Mouse (Mus musculus) neural tube, embryonic 14.5 days (tissue): Measurements from ENCODE around the gene Prdx6. TPM values are rescaled to one million over a fixed set of nuclear protein-coding genes. Genes with fewer than 3 reads are reported as not detected.

Source experiments
- ATAC-seq: fragments of 200-750 bp; cut with Nextera tagmentation; 2 replicates; pipeline ENCODE4 v1.8.0; 2017; ENCODE audit warnings: low read depth, mild to moderate bottlenecking, moderate TSS enrichment, moderate library complexity
- H3K27ac ChIP-seq: fragments of 300-500 bp; sonication (generic); 2 replicates; pipeline ENCODE4 v1.5.1; 2014; ENCODE audit warnings: low read depth, mild to moderate bottlenecking, control low read depth, low read length, moderate library complexity, mixed read lengths
- H3K27me3 ChIP-seq: fragments of 300-500 bp; sonication (generic); 2 replicates; pipeline ENCODE4 v1.6.1; 2014; ENCODE audit warnings: low read length; ENCODE audit not compliant: control insufficient read depth, insufficient read depth
- H3K36me3 ChIP-seq: fragments of 300-500 bp; sonication (generic); 2 replicates; pipeline ENCODE4 v1.6.1; 2014; ENCODE audit warnings: low read length, mixed read lengths; ENCODE audit not compliant: control insufficient read depth, insufficient read depth
- H3K4me1 ChIP-seq: fragments of 300-500 bp; sonication (generic); 2 replicates; pipeline ENCODE4 v1.6.1; 2014; ENCODE audit warnings: low read length; ENCODE audit not compliant: control insufficient read depth, insufficient read depth
- H3K4me2 ChIP-seq: fragments of 300-500 bp; sonication (generic); 2 replicates; pipeline ENCODE4 v1.6.1; 2014; ENCODE audit warnings: mild to moderate bottlenecking, low read depth, low read length, control low read depth
- H3K4me3 ChIP-seq: fragments of 300-500 bp; sonication (generic); 2 replicates; pipeline ENCODE4 v1.5.1; 2014; ENCODE audit warnings: low read depth, low read length, control low read depth, mixed read lengths
- H3K9ac ChIP-seq: fragments of 300-500 bp; sonication (generic); replicated peaks from 2 replicates; pipeline ENCODE4 v1.6.1; 2014; ENCODE audit warnings: low read depth, mild to moderate bottlenecking, control low read depth, low read length, mixed read lengths
- H3K9me3 ChIP-seq: fragments of 300-500 bp; sonication (generic); 2 replicates; pipeline ENCODE4 v1.6.1; 2016; ENCODE audit warnings: low read length; ENCODE audit not compliant: control insufficient read depth
- WGBS: fragments of 180-500 bp; shearing (Covaris S2); extraction: QIAGEN DNeasy Blood & Tissue Kit; methylation state at CpG from one replicate; pipeline ENCODE4 v1.1.7; 2014; 5-methylcytosine and 5-hydroxymethylcytosine counted together
- polyA plus RNA-seq: library from polyadenylated mRNA; unstranded; fragments of >200 nt; fragmentation: Nextera tagmentation; extraction: Ambion mirVana; gene quantifications from 2 replicates; pipeline ENCODE4 v1.2.1, GENCODE M21; 2014

Gene Prdx6
- polyA plus RNA-seq, 1 experiment from 2014 or later = 154 TPM

DNA sequence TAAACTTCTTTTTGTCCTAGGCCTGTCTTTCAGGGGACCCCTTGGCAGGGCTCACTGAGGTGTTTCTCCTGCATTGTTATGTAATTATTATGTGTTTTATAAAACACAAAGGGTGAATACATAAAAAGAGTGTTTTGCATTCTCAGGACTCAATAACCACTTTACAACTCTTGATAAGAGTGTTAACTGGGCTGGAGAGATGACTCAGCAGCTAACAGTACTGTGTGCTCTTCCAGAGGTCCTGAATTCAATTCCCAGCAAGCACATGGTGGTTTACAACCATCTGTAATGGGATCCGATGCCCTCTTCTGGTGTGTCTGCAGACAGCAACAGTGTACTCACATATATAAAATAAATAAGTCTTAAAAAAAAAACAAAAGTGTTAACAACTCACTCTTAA lies 3.3 kb upstream of the Prdx6 start:
- Histone ChIP-seq H3K27ac (no peak overlapping the region), H3K4me1 (peaks cover 8% of the 10 kb centered on the region; the same call in 1 of the 2 replicates), H3K27me3 (no peaks in the 10 kb centered on the region), H3K9me3 (no peaks in the 10 kb centered on the region), H3K9ac (no peak overlapping the region), H3K4me3 (no peak overlapping the region), H3K36me3 (no peaks in the 10 kb centered on the region), H3K4me2 (no peak overlapping the region)
- WGBS = 86% methylated on average over 1 of the region's 1 CpGs
- no peak for ATAC-seq

DNA sequence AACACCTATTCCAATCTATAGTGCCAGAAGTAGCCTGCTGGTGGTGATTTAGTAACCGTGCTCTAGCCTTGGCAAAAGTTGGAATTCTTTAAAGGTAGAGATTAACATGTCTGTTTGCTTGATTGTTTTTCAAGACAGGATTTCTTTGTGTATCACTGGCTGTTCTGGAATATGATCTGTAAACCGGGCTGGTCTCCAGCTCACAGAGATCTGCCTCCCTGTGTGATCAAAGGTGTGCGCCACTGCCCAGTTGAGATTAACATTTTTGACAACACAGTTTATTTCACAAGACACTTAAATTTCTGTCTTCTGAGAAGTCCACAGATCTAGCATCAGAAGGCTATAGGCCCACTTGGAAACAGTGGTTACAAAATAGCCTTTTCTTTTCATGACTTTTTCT lies 1.9 kb upstream of the Prdx6 start:
- Histone ChIP-seq H3K4me2 (no peak overlapping the region), H3K9ac (no peak overlapping the region), H3K9me3 (no peaks in the 10 kb centered on the region), H3K27ac (no peak overlapping the region), H3K4me1 (peaks cover 22% of the 10 kb centered on the region), H3K4me3 (no peak overlapping the region), H3K36me3 (no peaks in the 10 kb centered on the region), H3K27me3 (no peaks in the 10 kb centered on the region)
- 88% methylated on average over 3 of the region's 3 CpGs for WGBS
- ATAC-seq = no peak

DNA sequence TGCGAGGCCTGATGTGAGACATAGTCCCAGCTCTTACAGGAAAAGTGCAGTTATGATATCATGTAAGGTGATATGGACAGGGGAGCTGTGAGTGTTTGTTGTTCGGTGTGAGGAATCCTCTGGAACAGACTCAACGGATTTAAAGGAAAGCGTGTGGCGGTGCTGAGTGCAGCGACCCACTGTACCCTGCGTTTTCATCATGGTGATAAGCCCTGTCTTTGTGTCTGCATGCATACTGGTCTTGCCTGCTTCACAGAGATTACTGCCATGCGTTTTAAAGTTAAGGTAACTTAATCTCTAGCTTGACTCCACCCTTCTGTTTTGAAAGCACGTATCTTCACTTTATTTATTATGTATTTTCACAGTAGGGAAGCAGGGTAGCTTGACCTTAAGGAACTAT lies 1.3 kb upstream of the Prdx6 start:
- 89% methylated on average over 9 of the region's 9 CpGs for WGBS
- Histone ChIP-seq H3K9me3 (no peaks in the 10 kb centered on the region), H3K4me3 (no peak overlapping the region), H3K9ac (no peak overlapping the region), H3K27me3 (no peaks in the 10 kb centered on the region), H3K36me3 (no peaks in the 10 kb centered on the region), H3K4me2 (no peak overlapping the region), H3K27ac (no peak overlapping the region), H3K4me1 (peaks cover 22% of the 10 kb centered on the region)
- ATAC-seq = no peak

DNA sequence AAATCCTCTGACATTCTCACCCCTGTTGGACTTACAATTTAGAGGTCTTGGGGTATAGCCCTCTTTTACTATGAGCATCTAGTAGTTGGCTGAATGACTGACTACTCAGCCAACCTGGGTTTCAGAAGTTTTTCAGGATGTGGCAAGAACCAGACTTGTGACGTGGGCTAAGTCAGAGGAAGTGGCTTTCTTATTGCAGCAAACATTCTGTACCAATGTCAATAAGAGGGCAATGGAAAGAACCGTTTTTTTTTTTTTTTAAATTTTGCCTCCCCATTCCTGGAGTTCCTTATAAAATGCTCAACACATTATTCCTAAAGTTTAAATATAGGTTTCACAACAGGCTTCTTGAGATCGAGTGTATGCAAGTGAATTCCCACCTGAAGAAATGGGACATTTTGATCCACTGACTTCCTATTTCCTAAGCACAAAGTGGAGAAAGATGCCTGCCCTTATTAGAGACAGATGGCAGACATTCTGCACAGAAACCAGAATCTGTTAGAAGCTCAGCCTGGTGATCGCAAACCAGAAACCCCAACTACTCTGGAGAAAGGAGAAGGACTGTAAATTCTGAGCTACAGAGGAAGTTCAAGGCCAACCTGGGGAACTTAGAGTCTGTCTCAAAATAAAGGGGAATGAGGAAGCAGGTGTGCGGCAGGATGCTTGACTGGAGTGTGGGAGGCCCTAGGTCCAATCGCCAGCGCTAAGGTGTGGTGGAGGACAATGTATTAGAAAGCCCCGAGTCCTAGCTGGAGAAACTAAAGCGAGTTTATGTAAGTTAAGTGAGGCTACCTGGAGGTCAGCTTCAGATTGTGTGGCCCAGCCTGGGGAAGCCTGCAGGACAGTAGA lies 622 bp upstream of the Prdx6 start:
- Histone ChIP-seq H3K27ac (no peak overlapping the region), H3K27me3 (no peaks in the 10 kb centered on the region), H3K9me3 (no peaks in the 10 kb centered on the region), H3K4me3 (peak overlapping the region; percentile 54), H3K4me1 (peaks cover 22% of the 10 kb centered on the region), H3K9ac (no peak overlapping the region), H3K36me3 (no peaks in the 10 kb centered on the region), H3K4me2 (peak overlapping the region; percentile 67)
- 70% methylated on average over 9 of the region's 9 CpGs for WGBS
- no peak for ATAC-seq

DNA sequence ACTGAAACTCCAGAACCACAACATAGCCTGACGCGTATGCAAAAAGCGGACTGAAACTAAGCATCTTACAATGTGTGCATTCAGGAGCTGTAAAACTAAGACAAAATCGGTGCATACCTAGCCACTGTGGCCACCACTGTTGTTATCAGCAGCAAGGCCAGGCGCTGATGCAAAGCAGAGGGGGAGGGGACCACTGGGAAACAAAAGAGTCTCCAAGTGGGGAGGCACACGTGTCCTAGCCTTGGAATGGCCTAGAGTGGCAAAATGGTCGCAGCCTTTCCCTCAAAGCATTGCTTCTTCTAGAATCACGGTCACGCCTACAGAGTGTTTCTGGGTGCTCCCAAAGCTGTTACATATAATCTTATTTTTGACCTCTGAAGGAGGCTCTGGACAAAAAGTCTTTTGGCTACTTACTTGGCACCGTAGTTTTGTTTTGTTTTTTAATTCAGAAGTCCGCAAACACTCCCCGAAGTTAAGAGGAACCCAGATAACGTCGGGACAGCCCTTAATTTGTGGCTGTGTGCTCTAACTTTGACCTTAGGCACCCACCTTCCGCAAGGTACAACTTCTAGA lies 902 bp downstream of the Prdx6 start:
- H3K4me3 ChIP-seq = peak overlapping the region; percentile 54
- ATAC-seq = peak; percentile 58
- no peaks in the 10 kb centered on the region for H3K9me3 ChIP-seq
- H3K27ac ChIP-seq = no peak overlapping the region
- no peaks in the 10 kb centered on the region for H3K36me3 ChIP-seq
- peak overlapping the region; percentile 67 for H3K4me2 ChIP-seq
- peak overlapping the region; percentile 74 for H3K9ac ChIP-seq
- peaks cover 22% of the 10 kb centered on the region for H3K4me1 ChIP-seq
- H3K27me3 ChIP-seq = no peaks in the 10 kb centered on the region
- WGBS = 2% methylated on average over 15 of the region's 15 CpGs

DNA sequence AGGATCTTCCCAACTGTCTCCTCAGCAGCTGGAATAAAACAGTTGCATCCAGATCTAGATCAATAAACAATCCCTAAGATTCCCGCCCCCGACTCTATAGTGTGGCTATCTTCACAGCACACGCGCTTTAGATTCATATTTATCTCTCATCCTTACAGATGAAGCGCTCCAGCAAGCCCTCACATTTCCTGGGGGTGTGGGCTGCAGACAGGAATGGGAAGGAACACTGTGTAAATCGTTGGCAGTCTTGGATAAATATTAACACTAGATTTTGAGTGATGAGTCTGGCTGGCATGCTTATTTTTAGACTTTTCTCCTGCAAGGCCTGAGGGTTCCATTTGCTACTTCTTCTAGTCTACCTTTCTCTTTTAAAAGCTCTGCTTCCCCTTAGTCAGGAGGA lies 1.6 kb downstream of the Prdx6 start:
- Histone ChIP-seq H3K4me2 (peak overlapping the region; percentile 67), H3K4me3 (peak overlapping the region; percentile 54), H3K9me3 (no peaks in the 10 kb centered on the region), H3K27me3 (no peaks in the 10 kb centered on the region), H3K36me3 (no peaks in the 10 kb centered on the region), H3K27ac (peak overlapping the region; percentile 18; the same call in 1 of the 2 replicates), H3K4me1 (peaks cover 22% of the 10 kb centered on the region), H3K9ac (peak overlapping the region; percentile 9; the same call in 1 of the 2 replicates)
- WGBS = 49% methylated on average over 6 of the region's 6 CpGs
- ATAC-seq = no peak

DNA sequence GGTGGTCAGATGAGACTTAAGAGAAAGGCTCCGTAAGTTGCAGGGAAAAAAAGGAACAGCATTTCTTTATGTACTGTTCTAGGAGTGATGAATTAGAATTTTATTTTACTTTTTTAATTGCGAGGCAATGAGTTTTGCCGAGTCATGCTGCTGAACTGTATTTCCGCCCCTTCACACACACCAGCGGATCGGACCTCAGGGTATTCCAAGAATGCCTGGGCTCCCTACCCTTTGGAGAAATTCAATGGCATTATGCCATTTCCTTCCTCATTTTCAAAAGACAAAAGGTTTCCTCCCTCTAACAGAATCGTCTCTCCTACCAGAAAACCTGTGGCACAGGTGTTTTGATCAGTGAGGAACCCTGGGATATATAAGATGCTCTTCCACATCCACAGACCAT lies 2.3 kb downstream of the Prdx6 start:
- H3K4me3 ChIP-seq = no peak overlapping the region
- WGBS = 75% methylated on average over 7 of the region's 7 CpGs

DNA sequence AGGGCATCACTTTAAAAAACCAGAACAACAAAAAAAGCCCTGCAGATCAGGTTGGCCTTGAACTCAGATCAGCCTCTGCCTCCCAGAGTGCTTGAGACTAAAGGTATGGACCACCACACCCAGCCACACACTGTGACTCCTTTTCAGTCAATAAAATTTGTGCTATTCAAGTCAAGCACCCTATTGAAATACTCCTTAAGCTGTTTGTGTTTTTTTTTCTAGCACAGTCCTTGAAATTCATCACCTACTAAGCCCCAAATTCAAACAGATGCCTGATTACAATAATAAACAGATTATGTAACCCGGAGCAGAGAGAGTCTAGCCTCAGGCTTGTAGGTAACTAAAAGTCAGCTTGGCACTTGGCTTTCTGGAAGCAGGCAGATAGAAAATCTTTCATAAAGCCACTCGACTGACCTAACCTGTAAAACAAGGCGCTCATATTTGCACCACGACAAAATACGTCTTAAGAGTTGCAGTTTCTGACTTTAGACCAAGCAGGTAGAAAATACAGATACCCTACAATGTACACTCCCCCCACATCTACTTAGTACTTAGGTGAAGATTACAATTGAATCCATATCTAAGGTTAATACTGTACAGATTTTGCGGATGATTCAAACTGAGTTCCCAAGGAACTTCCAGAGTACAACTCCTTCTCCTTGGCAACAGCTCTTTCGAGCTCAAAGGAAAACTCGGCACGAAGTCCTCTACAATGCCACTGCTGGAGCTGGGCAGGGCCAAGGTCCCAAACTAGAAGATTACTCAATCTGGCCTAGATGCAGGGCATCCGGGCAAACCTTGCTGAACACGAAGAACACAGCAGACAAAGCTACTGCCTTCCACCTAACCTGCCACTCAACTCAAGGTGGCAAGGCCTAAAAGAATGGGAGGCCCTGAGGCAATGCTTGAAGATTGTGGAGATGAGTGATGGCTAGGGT lies 3.1 kb downstream of the Prdx6 start:
- Histone ChIP-seq H3K27ac (no peak overlapping the region), H3K4me2 (peak overlapping the region; percentile 12; the same call in 1 of the 2 replicates), H3K4me1 (peaks cover 22% of the 10 kb centered on the region), H3K27me3 (no peaks in the 10 kb centered on the region), H3K36me3 (peaks cover 6% of the 10 kb centered on the region; the same call in 1 of the 2 replicates), H3K9me3 (no peaks in the 10 kb centered on the region), H3K4me3 (no peak overlapping the region), H3K9ac (no peak overlapping the region)
- WGBS = 82% methylated on average over 11 of the region's 11 CpGs
- ATAC-seq = no peak

More for the DNA sequence above, 2.3 kb downstream of the Prdx6 start:
- peaks cover 1% of the 10 kb centered on the region; the same call in 1 of the 2 replicates for H3K36me3 ChIP-seq
- no peak for ATAC-seq
- no peaks in the 10 kb centered on the region for H3K27me3 ChIP-seq
- peaks cover 22% of the 10 kb centered on the region for H3K4me1 ChIP-seq
- peak overlapping the region; percentile 67; the same call in 1 of the 2 replicates for H3K4me2 ChIP-seq
- no peak overlapping the region for H3K27ac ChIP-seq
- H3K9me3 ChIP-seq = no peaks in the 10 kb centered on the region
- no peak overlapping the region for H3K9ac ChIP-seq
